Mouse (Mus musculus) lung, postnatal 0 days (tissue): ENCODE measurements around the gene Foxp2.

Experiments
- CTCF ChIP-seq: IDR thresholded peaks from 2 replicates; pipeline ENCODE4 v1.5.1; 2016; ENCODE audit warnings: antibody characterized with exemption, mild to moderate bottlenecking
- EP300 ChIP-seq: IDR thresholded peaks from 2 replicates; pipeline ENCODE4 v1.6.1; 2016; ENCODE audit warnings: antibody characterized with exemption, mild to moderate bottlenecking, control low read depth

DNA sequence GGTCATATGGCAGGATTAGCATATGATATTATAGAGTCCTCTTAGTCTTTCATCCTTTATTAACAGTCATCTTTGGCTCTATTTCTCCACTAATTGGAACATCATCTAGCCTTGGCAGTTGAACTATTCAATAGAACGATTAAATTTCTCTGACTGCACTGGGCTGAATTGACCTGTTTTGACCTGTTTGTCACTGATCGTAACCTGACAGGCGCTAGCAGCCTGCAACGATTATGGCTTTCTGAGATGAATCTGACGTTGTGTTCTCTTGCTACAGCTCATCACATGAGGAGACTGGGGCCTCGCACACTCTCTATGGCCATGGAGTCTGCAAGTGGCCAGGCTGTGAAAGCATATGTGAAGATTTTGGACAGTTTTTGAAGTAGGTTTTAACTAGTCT is 495.3 kb downstream of the Foxp2 start:
- TF ChIP-seq CTCF (no peak), EP300 (no peak)
